Comparison of ENCODE assay signal across 10 mouse cellular contexts in the genomic region with DNA sequence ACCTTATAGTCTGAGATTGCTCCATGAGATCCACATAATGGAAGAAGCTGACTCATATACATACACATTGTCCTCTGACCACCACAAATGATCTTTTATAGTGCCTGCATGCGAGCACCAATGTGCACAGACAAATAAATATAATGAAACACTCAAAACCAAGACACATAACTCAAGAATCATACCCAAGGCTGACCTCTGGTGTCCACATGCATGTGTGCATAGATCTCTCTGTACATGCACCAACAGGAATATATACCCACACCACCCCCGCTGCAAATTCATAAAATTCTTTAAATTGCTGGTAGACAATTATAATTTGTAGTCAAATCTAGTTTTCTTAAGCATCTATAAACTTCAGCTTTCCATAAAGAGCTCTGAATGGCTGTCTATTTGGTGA.
DNase-seq lines count a peak whose midpoint lies in the region; ATAC-seq and TF ChIP-seq lines count a peak whose summit lies in the region.
"Had no signal": no experiment of that assay in that cellular context is flagged by ENCODE, and none has a peak within 500 bp of the region (broad histone marks: within the 10 kb centered on the region; RNA-seq: fewer than 3 reads in every experiment).

No protein-coding gene starts in this region.

- H3K27me3 ChIP-seq in hindbrain, postnatal 0 days (ENCODE audit: insufficient read depth, low read length) = no peaks in the 10 kb centered on the region
- no peaks in the 10 kb centered on the region for H3K27me3 ChIP-seq in hindbrain, embryonic 10.5 days (ENCODE audit: insufficient read depth, poor library complexity, severe bottlenecking)
- H3K27me3 ChIP-seq in midbrain, embryonic 14.5 days (ENCODE audit: control insufficient read depth, insufficient read depth, low read length) = no peaks in the 10 kb centered on the region
- H3K27me3 ChIP-seq in midbrain, embryonic 16.5 days (ENCODE audit: control insufficient read depth, insufficient read depth, low read depth, low read length) = no peaks in the 10 kb centered on the region
- H3K27me3 ChIP-seq: embryonic facial prominence, embryonic 12.5 days had no signal

- H3K9ac ChIP-seq in hindbrain, postnatal 0 days (replicated peaks; ENCODE audit: low read length) = no peak overlapping the region
- no peak overlapping the region for H3K9ac ChIP-seq in midbrain, embryonic 14.5 days (replicated peaks; ENCODE audit: low read length)
- H3K9ac ChIP-seq in midbrain, embryonic 16.5 days (ENCODE audit: low read depth, low read length) = no peak overlapping the region
- H3K9ac ChIP-seq: embryonic facial prominence, embryonic 12.5 days had no signal

- no peaks in the 10 kb centered on the region; the same call in 1 of the 2 replicates for H3K4me1 ChIP-seq in hindbrain, postnatal 0 days (ENCODE audit: insufficient read depth, low read length)
- H3K4me1 ChIP-seq in hindbrain, embryonic 10.5 days (replicated peaks) = peaks cover 11% of the 10 kb centered on the region
- peaks cover 5% of the 10 kb centered on the region; the same call in 1 of the 2 replicates for H3K4me1 ChIP-seq in midbrain, embryonic 14.5 days (ENCODE audit: control insufficient read depth, insufficient read depth, low read length)
- peaks cover 8% of the 10 kb centered on the region; the same call in 1 of the 2 replicates for H3K4me1 ChIP-seq in midbrain, embryonic 16.5 days (ENCODE audit: control insufficient read depth, insufficient read depth, low read length)
- H3K4me1 ChIP-seq: embryonic facial prominence, embryonic 12.5 days had no signal

- no peaks in the 10 kb centered on the region for H3K36me3 ChIP-seq in hindbrain, postnatal 0 days (ENCODE audit: insufficient read depth, low read length)
- H3K36me3 ChIP-seq in hindbrain, embryonic 10.5 days = no peaks in the 10 kb centered on the region
- H3K36me3 ChIP-seq in midbrain, embryonic 14.5 days (ENCODE audit: control insufficient read depth, insufficient read depth, low read length) = no peaks in the 10 kb centered on the region
- no peaks in the 10 kb centered on the region for H3K36me3 ChIP-seq in midbrain, embryonic 16.5 days (ENCODE audit: control insufficient read depth, insufficient read depth, low read length)
- H3K36me3 ChIP-seq: embryonic facial prominence, embryonic 12.5 days had no signal

- no peak for ATAC-seq in hindbrain, postnatal 0 days
- ATAC-seq in midbrain, embryonic 14.5 days (ENCODE audit: low FRiP score, low TSS enrichment) = no peak
- ATAC-seq in midbrain, embryonic 16.5 days = no peak
- ATAC-seq in erythroid progenitor cell, adult 5-6 weeks (replicated peaks; ENCODE audit: low FRiP score, poor library complexity, severe bottlenecking) = no peak

- H3K27ac ChIP-seq in hindbrain, postnatal 0 days = no peak overlapping the region
- no peak overlapping the region for H3K27ac ChIP-seq in hindbrain, embryonic 10.5 days
- H3K27ac ChIP-seq in midbrain, embryonic 14.5 days (replicated peaks; ENCODE audit: low read depth, low read length) = no peak overlapping the region
- H3K27ac ChIP-seq in midbrain, embryonic 16.5 days (ENCODE audit: low read length) = no peak overlapping the region
- H3K27ac ChIP-seq: embryonic facial prominence, embryonic 12.5 days had no signal

- no peak overlapping the region for H3K4me2 ChIP-seq in hindbrain, postnatal 0 days (ENCODE audit: low read depth, low read length)
- H3K4me2 ChIP-seq in midbrain, embryonic 14.5 days (ENCODE audit: low read length) = no peak overlapping the region
- no peak overlapping the region for H3K4me2 ChIP-seq in midbrain, embryonic 16.5 days (ENCODE audit: low read length)
- H3K4me2 ChIP-seq: embryonic facial prominence, embryonic 12.5 days had no signal

- WGBS in hindbrain, postnatal 0 days = 67% methylated on average over 2 of the region's 2 CpGs
- 70% methylated on average over 2 of the region's 2 CpGs for WGBS in hindbrain, embryonic 10.5 days
- 73% methylated on average over 2 of the region's 2 CpGs for WGBS in midbrain, embryonic 14.5 days
- WGBS in midbrain, embryonic 16.5 days = 77% methylated on average over 2 of the region's 2 CpGs

- no peaks in the 10 kb centered on the region for H3K9me3 ChIP-seq in hindbrain, postnatal 0 days (ENCODE audit: low read length)
- no peaks in the 10 kb centered on the region for H3K9me3 ChIP-seq in hindbrain, embryonic 10.5 days
- no peaks in the 10 kb centered on the region for H3K9me3 ChIP-seq in midbrain, embryonic 14.5 days (ENCODE audit: control insufficient read depth, low read length)
- H3K9me3 ChIP-seq in midbrain, embryonic 16.5 days (replicated peaks; ENCODE audit: control insufficient read depth, low read length, poor library complexity, severe bottlenecking) = no peaks in the 10 kb centered on the region
- H3K9me3 ChIP-seq: embryonic facial prominence, embryonic 12.5 days had no signal

- no peak overlapping the region for H3K4me3 ChIP-seq in hindbrain, postnatal 0 days (ENCODE audit: low read length)
- H3K4me3 ChIP-seq in hindbrain, embryonic 10.5 days = no peak overlapping the region
- H3K4me3 ChIP-seq in midbrain, embryonic 14.5 days (replicated peaks; ENCODE audit: low read depth, low read length) = no peak overlapping the region
- H3K4me3 ChIP-seq in midbrain, embryonic 16.5 days (ENCODE audit: low read depth, low read length) = no peak overlapping the region
- H3K4me3 ChIP-seq: embryonic facial prominence, embryonic 12.5 days had no signal

- TF ChIP-seq CTCF in hindbrain, postnatal 0 days (IDR thresholded peaks at IDR 0.05; ENCODE audit: low read depth) = peak; percentile 49

- DNase-seq in cerebellum, adult 9-10 months = peak; percentile 4
- no peak for DNase-seq in cerebellum, postnatal 4 days (ENCODE audit: low spot score in 2 of 2)
- peak; percentile 45 for DNase-seq in hindbrain, postnatal 0 days (ENCODE audit: low spot score)
- no peak for DNase-seq in hindbrain, embryonic 10.5 days (ENCODE audit: low spot score)
- peak; percentile 49 for DNase-seq in midbrain, embryonic 14.5 days
- DNase-seq in kidney, postnatal 4 days = peak; percentile 12 to 24
- DNase-seq: lung, postnatal 36 days had no signal

Comparison
In these comparisons a context has a peak if more than half of its experiments do, and no peak if none do; other contexts are left out.
1. DNase-seq: peak in cerebellum, adult 9-10 months (single experiment), hindbrain, postnatal 0 days (single experiment), midbrain, embryonic 14.5 days (single experiment) and kidney, postnatal 4 days (2 of 2); none in cerebellum, postnatal 4 days (0 of 2) and hindbrain, embryonic 10.5 days (single experiment).